Mouse (Mus musculus) 3134 (cell line): Measurements from ENCODE around the gene Sufu.

ENCODE experiments used
- DNase-seq: peaks from one replicate; pipeline ENCODE4 v3.0.0-alpha.2; 2011; ENCODE audit warnings: low spot score; ENCODE audit not compliant: insufficient read length; ENCODE audit errors: extremely low read depth

Gene Sufu

GRCm38 (mm10) chr19:46425266-46425665 is 28.6 kb downstream of the Sufu start:
- DNase-seq: no peak

GRCm38 (mm10) chr19:46426488-46426887 is 29.8 kb downstream of the Sufu start:
- no peak for DNase-seq

DNA sequence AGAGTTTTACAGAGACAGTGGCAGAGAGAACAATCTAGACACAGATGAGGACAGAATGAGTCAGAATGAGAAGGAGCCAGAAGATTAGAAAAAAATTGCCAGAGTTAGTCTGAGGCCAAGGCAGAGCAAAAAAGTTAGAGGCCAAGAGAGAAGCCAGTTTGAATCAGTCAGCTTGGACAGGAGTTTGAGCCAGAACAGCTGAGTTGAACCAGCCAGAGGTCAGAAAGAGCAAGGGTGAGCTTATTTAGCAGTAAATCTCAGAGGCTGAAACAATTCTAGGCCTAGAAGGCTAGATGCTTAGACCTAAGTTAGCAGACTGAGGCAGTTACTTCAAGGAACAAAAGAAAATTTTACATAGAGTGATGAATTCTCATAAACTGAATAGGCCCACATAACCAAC is 32.6 kb downstream of the Sufu start:
- no peak for DNase-seq

- no peak for DNase-seq
These were observed 37.0 kb downstream of the Sufu start for GRCm38 (mm10) chr19:46433712-46434111.

DNA sequence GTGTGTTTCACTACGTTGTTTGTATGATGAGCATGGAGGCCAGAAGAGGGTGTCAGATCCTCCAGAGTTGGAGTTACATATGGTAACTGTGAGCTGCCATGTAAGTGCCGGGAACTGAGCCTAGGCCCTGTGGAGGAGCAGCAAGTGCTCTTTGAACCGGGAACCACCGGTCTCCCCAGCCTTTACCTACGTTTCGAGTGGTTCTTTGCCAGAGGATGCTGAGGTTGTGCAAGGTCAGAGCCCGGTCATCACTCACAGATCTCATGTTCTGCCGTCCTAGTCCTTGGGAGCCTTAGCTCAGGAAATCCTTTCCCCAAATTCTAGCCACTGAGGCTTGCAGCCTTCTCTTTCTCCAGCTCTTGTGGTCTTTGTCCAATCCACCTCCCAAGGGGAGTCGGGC is 37.5 kb downstream of the Sufu start:
- no peak for DNase-seq

GRCm38 (mm10) chr19:46434591-46434990 is 37.9 kb downstream of the Sufu start:
- DNase-seq: no peak

- no peak for DNase-seq
These were observed 38.8 kb downstream of the Sufu start for GRCm38 (mm10) chr19:46435492-46435891.

GRCm38 (mm10) chr19:46443509-46443908 is 46.8 kb downstream of the Sufu start:
- no peak for DNase-seq

GRCm38 (mm10) chr19:46444209-46444608 is 47.5 kb downstream of the Sufu start:
- peak; percentile 53 for DNase-seq

GRCm38 (mm10) chr19:46445641-46446040 is 48.9 kb downstream of the Sufu start:
- no peak for DNase-seq

- DNase-seq: no peak
These were observed 49.8 kb downstream of the Sufu start for GRCm38 (mm10) chr19:46446436-46447020.

GRCm38 (mm10) chr19:46447110-46447509 is 50.4 kb downstream of the Sufu start:
- DNase-seq: no peak

- no peak for DNase-seq
These were observed 51.2 kb downstream of the Sufu start for GRCm38 (mm10) chr19:46447911-46448310.

- DNase-seq: no peak
These were observed 52.7 kb downstream of the Sufu start for GRCm38 (mm10) chr19:46449261-46450005.

DNA sequence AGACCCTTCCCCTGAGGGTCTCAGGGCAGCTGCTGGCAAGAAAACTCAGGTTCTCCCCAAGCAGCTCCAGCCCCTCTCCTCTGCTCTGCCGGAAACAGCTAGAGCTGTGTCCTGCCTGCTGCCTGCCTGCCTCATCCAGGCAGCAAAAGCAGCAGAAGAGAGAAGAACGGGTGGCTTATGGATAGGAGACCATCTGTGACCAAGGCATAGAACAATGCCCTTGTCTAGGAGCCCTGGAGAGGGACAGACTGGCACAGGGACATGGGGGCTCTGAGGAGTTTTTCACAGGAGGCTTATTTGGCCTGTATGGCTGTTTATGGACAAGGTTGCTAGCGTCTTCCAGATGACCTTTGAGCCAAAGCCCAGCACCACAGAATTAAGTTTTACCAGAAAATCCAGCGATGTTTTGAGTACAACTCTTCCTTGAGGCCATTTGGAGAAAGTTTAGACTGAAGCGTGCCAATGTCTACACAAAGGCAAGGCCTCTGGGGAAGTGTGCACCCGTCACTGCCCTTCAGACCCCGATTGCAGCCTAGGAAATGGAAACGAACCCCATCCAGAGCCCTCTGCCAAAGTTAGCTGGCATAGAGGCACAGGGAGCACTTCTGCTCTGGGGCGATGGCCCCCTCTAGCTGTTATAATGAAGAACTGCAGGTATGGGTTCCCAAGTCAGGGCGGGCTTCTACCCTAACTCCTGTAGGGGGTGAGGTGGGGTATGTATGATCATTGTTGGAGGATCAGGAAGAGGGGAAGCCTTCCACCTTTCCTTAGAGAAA is 55.5 kb downstream of the Sufu start:
- DNase-seq: no peak

GRCm38 (mm10) chr19:46452916-46453315 is 56.2 kb downstream of the Sufu start:
- no peak for DNase-seq

GRCm38 (mm10) chr19:46454126-46454880 is 57.6 kb downstream of the Sufu start:
- DNase-seq: no peak

- no peak for DNase-seq
These were observed 58.3 kb downstream of the Sufu start for GRCm38 (mm10) chr19:46455032-46455431.

DNA sequence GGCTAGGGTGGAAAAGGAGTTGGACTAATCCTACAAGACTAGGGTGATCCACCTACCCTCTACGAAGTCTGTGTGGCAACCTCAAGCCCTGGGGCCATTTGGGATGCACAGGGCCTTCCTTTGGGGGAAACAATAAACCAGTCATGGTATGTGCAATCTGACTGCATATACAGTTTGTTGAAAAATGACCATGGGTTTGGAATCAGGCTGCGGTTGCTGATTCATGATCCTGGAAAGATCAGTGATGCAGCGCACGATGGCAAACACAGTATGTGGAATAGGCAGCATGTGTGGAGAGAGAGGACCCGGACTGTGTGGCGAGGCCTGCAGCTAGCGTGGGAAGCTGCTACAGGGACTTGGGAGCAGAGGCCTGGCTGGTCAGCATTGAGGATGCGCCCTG is 58.9 kb downstream of the Sufu start:
- no peak for DNase-seq

GRCm38 (mm10) chr19:46456018-46456735 is 59.5 kb downstream of the Sufu start:
- no peak for DNase-seq
